Mouse (Mus musculus) thymus, postnatal 36 days (tissue): ENCODE results near the gene Smarcb1.
"Not testable (repeated sequence)": the region's sequence is repeated elsewhere in the genome, so short reads cannot be mapped to it uniquely, and the experiment has no call there.

Source experiments
- DNase-seq, 2 experiments: peaks; one replicate each; pipeline ENCODE4 v3.0.0; 2022; ENCODE audit warnings: mixed read lengths in 2 of 2

The Smarcb1 gene

DNA sequence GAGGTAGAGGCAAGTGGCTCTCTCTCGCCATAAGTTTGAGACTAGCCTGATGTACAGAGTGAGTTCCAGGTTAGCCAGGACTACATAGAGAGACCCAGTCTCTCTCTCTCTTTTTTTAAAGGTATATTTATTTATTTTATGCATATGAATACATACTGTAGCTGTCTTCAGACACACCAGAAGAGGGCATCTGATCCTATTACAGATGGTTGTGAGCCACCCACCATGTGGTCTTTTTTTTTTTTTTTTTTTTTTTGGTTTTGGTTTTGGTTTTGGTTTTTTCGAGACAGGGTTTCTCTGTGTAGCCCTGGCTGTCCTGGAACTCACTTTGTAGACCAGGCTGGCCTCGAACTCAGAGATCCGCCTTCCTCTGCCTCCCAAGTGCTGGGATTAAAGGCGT, 33.9 kb downstream of the Smarcb1 start:
- not testable (repeated sequence) for DNase-seq

GRCm38 (mm10) chr10:75884742-75885141, 36.7 kb downstream of the Smarcb1 start:
- no peak for DNase-seq

DNA sequence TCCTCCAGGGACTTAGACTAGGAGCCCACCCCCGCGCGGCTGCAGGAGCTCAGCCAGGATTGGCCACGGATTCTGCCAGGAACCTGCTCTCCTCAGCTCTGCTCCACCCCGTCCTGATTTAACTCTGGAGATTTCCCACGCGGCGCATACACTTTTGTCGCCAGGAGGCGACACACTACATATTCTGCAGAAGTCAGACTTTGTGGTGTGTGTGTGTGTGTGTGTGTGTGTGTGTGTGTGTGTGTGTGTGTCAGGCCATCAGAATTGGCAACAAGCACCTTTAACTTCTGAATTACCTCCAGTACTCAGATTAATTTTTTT, 38.2 kb downstream of the Smarcb1 start:
- DNase-seq: peak; percentile 60 to 61

DNA sequence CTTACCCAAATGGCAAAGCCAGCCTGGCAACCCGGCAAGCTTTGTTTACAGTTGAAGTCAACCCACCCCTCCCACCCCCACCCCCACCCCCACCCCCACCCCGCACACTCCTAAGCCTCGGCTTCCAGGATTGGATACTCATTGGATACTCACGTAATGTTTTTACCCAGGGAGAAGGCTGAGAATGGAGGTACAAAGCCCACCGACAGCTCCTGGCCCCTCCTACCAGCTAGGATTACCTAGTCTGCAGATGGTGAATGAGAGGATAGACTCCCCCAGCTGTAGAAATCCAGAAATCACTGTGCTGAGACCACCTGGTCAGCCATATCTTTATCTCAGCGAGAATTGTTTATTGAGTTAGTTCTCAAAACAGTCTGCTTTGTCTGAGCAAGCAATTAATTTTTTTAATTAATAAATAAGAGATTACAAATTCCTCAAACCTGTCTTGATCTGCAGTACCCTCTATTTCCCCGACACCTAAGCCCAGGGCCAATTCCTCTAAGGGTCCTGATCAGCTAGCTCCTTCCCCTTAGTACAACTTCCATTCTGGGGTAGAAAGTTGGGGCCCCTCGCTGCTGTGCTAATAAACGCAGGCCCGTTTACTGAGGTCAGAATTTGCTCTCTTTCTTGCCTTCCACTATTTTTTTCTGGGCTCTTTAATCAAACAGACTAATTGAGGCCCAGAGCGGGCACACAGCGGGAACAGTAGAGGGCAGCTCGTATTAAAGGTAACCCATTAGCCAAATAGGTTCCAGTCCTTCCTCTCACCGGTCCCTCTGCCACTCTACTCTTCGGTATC, 38.8 kb downstream of the Smarcb1 start:
- no peak for DNase-seq

- no peak for DNase-seq
Measured at GRCm38 (mm10) chr10:75881578-75882432, 39.6 kb downstream of the Smarcb1 start.

DNA sequence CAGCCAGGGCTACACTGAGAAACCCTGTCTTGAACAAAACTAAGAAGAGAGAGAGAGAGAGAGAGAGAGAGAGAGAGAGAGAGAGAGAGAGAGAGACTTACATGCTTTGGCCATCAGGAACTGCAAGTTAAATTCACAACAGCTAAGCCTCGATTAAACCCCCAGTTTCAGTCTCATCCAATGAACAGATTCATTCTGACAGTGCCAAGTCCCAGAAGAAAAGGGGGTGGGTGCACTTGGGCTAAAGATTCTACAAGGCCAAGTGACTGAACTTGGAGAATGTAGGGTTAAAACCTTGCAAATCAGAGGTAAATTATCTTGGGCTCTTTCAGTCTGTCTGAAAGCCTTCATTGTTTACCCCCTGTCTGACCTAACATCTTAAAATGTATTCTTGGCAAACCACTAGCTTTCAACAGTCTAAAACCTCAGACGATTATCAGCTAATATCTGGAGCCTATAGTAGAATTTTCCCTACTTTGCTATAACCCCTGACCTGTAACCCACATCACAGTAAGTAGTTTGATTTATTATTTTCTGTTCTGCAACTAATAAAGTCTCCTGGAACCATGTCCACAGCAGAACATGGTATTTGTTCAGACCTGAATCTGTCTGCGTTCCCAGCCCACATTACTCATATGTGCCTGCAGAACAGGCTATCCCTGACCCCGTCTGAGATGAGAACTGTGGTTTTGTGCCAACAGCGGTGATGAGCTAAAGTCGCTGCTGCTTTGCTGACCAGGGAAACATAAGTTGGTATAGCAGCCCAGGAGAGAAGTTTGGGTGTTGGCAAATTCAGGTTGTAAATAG, 40.4 kb downstream of the Smarcb1 start:
- DNase-seq: no peak

GRCm38 (mm10) chr10:75880351-75880750, 41.1 kb downstream of the Smarcb1 start:
- DNase-seq: no peak

GRCm38 (mm10) chr10:75878836-75879235, 42.6 kb downstream of the Smarcb1 start:
- no peak for DNase-seq

GRCm38 (mm10) chr10:75873543-75874170, 47.8 kb downstream of the Smarcb1 start:
- DNase-seq: no peak

- DNase-seq: no peak
Measured at GRCm38 (mm10) chr10:75872915-75873542, 48.4 kb downstream of the Smarcb1 start.

GRCm38 (mm10) chr10:75872025-75872914, 49.1 kb downstream of the Smarcb1 start:
- DNase-seq: no peak

GRCm38 (mm10) chr10:75861587-75861986, 59.8 kb downstream of the Smarcb1 start:
- no peak for DNase-seq

DNA sequence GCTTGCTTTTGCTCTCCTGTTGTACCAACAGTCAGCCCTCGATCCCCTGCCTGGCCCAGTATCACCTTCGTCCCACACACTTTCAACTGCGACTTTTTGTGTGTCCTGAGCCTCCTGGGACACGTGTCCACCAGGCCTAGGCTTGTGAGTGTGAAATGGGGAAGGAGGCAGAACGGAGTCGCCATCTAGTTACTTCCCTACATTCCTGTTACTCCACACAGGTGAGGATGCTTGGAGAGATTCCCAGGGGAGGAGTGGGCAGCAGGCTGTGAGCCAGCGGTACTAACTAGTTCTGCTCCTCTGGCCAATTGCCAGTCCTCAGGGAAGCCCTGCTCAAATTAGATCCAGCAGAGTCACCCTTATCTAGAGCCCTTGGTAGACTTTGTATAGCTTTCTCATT, 60.7 kb downstream of the Smarcb1 start:
- DNase-seq: peak in 1 of 2 experiments; percentile 14

DNA sequence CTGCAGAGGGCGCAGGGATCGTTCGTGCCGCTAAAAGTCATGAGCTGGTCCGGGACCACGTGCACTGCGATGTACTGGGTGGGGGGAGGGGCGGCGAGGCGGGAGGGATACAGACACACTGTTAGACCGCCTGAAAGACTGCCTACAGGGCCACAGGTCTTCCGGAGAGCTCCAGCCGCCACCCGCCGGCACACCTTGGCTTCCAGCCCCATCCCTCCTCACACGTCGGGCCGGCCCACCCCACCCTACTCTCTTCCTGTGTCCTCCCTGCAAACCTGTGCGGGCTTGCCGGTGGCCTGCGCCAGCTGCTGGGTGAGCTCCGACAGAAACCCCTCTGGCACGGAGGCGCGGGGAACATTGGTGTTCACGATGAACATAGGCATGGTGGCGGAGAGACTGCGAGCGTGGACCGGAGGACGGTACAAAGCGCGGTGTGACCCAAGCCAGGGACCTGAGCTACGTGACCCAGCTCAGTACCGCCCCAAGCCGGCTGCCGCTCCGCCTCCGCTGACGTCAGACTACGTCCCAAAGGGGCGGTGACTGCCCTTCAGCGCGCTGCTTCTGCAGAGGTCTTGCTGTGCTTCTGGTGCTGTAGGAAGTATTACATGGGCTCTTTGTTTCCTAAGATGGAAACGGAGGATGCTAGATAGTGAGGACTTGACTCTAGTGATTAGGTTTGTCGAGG, 61.5 kb downstream of the Smarcb1 start, which contains the start of gene Mif:
TSS of gene Mif (minus strand) at position 455 of the 685 bp plus-strand sequence.
- peak; percentile 86 to 89 for DNase-seq

GRCm38 (mm10) chr10:75859107-75859746, 62.2 kb downstream of the Smarcb1 start:
- peak in 1 of 2 experiments; percentile 46 for DNase-seq

DNA sequence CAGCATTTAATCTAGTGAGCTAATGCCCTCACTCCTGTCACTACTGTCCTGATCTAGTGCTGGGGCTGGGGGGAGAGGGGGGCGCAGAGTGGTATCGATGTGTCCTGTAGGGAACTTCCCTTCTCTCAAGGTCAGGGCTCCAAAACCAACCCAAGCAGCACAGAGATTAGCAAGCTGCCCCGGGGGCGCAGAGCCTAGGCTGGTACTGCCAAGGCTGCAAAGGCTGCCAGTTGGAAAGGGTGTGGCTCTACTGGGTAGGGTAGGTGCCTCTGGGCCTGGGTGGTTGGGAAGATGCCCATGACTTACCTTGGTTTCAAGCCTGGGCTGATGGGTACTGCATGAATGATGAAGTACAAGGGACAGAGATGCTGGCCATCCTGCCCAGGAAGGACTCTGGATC, 63.8 kb downstream of the Smarcb1 start:
- DNase-seq: no peak

GRCm38 (mm10) chr10:75856976-75857375, 64.4 kb downstream of the Smarcb1 start:
- no peak for DNase-seq

GRCm38 (mm10) chr10:75856155-75856907, 65.1 kb downstream of the Smarcb1 start:
- DNase-seq: no peak

DNA sequence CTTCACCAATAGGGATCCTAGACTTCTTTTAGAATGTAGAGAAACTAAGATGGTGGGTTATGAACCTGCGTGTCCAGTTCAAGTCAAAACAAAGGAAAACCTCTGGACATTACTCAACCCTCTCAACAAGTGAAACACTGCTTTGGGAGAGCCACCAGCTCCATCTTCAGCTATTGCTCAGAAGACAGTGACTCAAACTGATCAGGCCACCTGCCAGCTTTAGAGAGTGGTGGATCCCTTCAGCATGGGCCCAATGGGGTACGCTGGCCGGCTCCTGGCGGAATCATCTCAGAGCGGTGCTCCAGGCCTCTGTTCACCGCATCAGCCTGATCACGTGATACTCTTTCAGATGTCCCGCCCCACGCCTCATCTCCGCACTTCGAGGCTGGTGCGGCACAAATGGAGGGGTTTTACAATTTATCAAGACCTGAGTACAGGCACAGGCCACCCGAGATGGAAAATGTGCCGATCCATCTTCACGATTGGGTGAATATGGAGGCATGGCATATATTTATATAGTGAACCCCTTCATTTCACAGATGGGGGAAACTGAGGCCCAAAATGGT, 65.9 kb downstream of the Smarcb1 start:
- no peak for DNase-seq
